Mouse (Mus musculus) liver, embryonic 16.5 days (tissue): ENCODE measurements around the gene Cnot6. TPM values are rescaled to one million over a fixed set of nuclear protein-coding genes. Genes with fewer than 3 reads are reported as not detected.

Source experiments
- ATAC-seq: fragments of 200-750 bp; cut with Nextera tagmentation; 2 replicates; pipeline ENCODE4 v1.8.0; 2017; ENCODE audit warnings: low read depth, mild to moderate bottlenecking, moderate number of reproducible peaks, moderate library complexity
- H3K27ac ChIP-seq: fragments of 300-500 bp; sonication (generic); 2 replicates; pipeline ENCODE4 v1.5.1; 2014; ENCODE audit warnings: mild to moderate bottlenecking, low read length
- H3K27me3 ChIP-seq: fragments of 300-500 bp; sonication (generic); 2 replicates; pipeline ENCODE4 v1.6.1; 2014; ENCODE audit warnings: low read depth, low read length, mixed read lengths; ENCODE audit not compliant: control insufficient read depth, insufficient read depth
- H3K36me3 ChIP-seq: fragments of 300-500 bp; sonication (generic); 2 replicates; pipeline ENCODE4 v1.6.1; 2014; ENCODE audit warnings: mild to moderate bottlenecking; ENCODE audit not compliant: control insufficient read depth, insufficient read depth
- H3K4me1 ChIP-seq: fragments of 300-500 bp; sonication (generic); 2 replicates; pipeline ENCODE4 v1.6.1; 2014; ENCODE audit warnings: low read depth, low read length, mixed read lengths; ENCODE audit not compliant: control insufficient read depth
- H3K4me2 ChIP-seq: fragments of 300-500 bp; sonication (generic); 2 replicates; pipeline ENCODE4 v1.6.1; 2014; ENCODE audit warnings: low read depth, low read length, mixed read lengths
- H3K4me3 ChIP-seq: fragments of 300-500 bp; sonication (generic); 2 replicates; pipeline ENCODE4 v1.5.1; 2014; ENCODE audit warnings: low read depth, mild to moderate bottlenecking, low read length
- H3K9ac ChIP-seq: fragments of 300-500 bp; sonication (generic); 2 replicates; pipeline ENCODE4 v1.6.1; 2014; ENCODE audit warnings: low read depth, low read length
- H3K9me3 ChIP-seq: fragments of 300-500 bp; sonication (generic); replicated peaks from 2 replicates; pipeline ENCODE4 v1.6.1; 2016; ENCODE audit warnings: low read length; ENCODE audit not compliant: control insufficient read depth
- WGBS: fragments of 180-500 bp; shearing (Covaris S2); extraction: QIAGEN DNeasy Blood & Tissue Kit; methylation state at CpG from one replicate; pipeline ENCODE4 v1.1.7; 2014; ENCODE audit not compliant: insufficient replicate concordance; 5-methylcytosine and 5-hydroxymethylcytosine counted together
- polyA plus RNA-seq: library from polyadenylated mRNA; unstranded; fragments of >200 nt; fragmentation: Nextera tagmentation; extraction: Ambion mirVana; gene quantifications from 2 replicates; pipeline ENCODE4 v1.2.1, GENCODE M21; 2015

Cnot6 gene
- polyA plus RNA-seq, 1 experiment from 2014 or later: 14.2 TPM

- Histone ChIP-seq H3K9ac (no peak overlapping the region), H3K4me1 (peaks cover 12% of the 10 kb centered on the region), H3K27me3 (no peaks in the 10 kb centered on the region), H3K9me3 (no peaks in the 10 kb centered on the region), H3K36me3 (no peaks in the 10 kb centered on the region), H3K4me3 (no peak overlapping the region), H3K4me2 (no peak overlapping the region), H3K27ac (no peak overlapping the region)
- 43% methylated on average over 6 of the region's 6 CpGs for WGBS
- ATAC-seq: no peak
Observed at GRCm38 (mm10) chr11:49722692-49723091, 10.2 kb upstream of the Cnot6 start.

GRCm38 (mm10) chr11:49721358-49721757 is 8.8 kb upstream of the Cnot6 start:
- Histone ChIP-seq H3K4me3 (no peak overlapping the region), H3K27ac (no peak overlapping the region), H3K4me2 (no peak overlapping the region), H3K9ac (no peak overlapping the region), H3K9me3 (no peaks in the 10 kb centered on the region), H3K36me3 (no peaks in the 10 kb centered on the region), H3K4me1 (peaks cover 12% of the 10 kb centered on the region), H3K27me3 (no peaks in the 10 kb centered on the region)
- peak; percentile 78 for ATAC-seq
- WGBS: 26% methylated on average over 1 of the region's 1 CpGs

GRCm38 (mm10) chr11:49719466-49720151 is 7.1 kb upstream of the Cnot6 start:
- Histone ChIP-seq H3K9ac (no peak overlapping the region), H3K27ac (no peak overlapping the region), H3K36me3 (no peaks in the 10 kb centered on the region), H3K9me3 (no peaks in the 10 kb centered on the region), H3K4me2 (no peak overlapping the region), H3K4me1 (peaks cover 12% of the 10 kb centered on the region), H3K27me3 (no peaks in the 10 kb centered on the region), H3K4me3 (no peak overlapping the region)
- 42% methylated on average over 8 of the region's 8 CpGs for WGBS
- ATAC-seq: no peak

GRCm38 (mm10) chr11:49713336-49714334 is 1.1 kb upstream of the Cnot6 start:
- 37% methylated on average over 20 of the region's 20 CpGs for WGBS
- Histone ChIP-seq H3K4me1 (peaks cover 31% of the 10 kb centered on the region), H3K9ac (peak overlapping the region; percentile 69), H3K4me3 (peak overlapping the region; percentile 97), H3K27ac (peak overlapping the region; percentile 87), H3K4me2 (peak overlapping the region; percentile 93), H3K36me3 (no peaks in the 10 kb centered on the region), H3K27me3 (no peaks in the 10 kb centered on the region), H3K9me3 (no peaks in the 10 kb centered on the region)
- ATAC-seq: peak; percentile 45

GRCm38 (mm10) chr11:49711981-49712554 is 455 bp downstream of the Cnot6 start:
- WGBS: under 1% methylated on average over 32 of the region's 70 CpGs
- Histone ChIP-seq H3K4me1 (peaks cover 41% of the 10 kb centered on the region), H3K9ac (peak overlapping the region; percentile 98), H3K27me3 (no peaks in the 10 kb centered on the region), H3K27ac (peak overlapping the region; percentile 95), H3K4me3 (peak overlapping the region; percentile 97), H3K4me2 (peak overlapping the region; percentile 76), H3K36me3 (no peaks in the 10 kb centered on the region), H3K9me3 (no peaks in the 10 kb centered on the region)
- ATAC-seq: peak; percentile 22

GRCm38 (mm10) chr11:49710664-49711063 is 1.9 kb downstream of the Cnot6 start:
- Histone ChIP-seq H3K4me3 (peak overlapping the region; percentile 97), H3K4me1 (peaks cover 41% of the 10 kb centered on the region), H3K36me3 (peaks cover 7% of the 10 kb centered on the region), H3K9me3 (no peaks in the 10 kb centered on the region), H3K4me2 (peak overlapping the region; percentile 76), H3K27me3 (no peaks in the 10 kb centered on the region), H3K27ac (no peak overlapping the region), H3K9ac (peak overlapping the region; percentile 98)
- no peak for ATAC-seq
- 47% methylated on average over 2 of the region's 2 CpGs for WGBS

GRCm38 (mm10) chr11:49707834-49708233 is 4.7 kb downstream of the Cnot6 start:
- Histone ChIP-seq H3K4me1 (peaks cover 32% of the 10 kb centered on the region), H3K9ac (no peak overlapping the region), H3K4me3 (no peak overlapping the region), H3K36me3 (peaks cover 13% of the 10 kb centered on the region), H3K27ac (no peak overlapping the region), H3K9me3 (no peaks in the 10 kb centered on the region), H3K27me3 (no peaks in the 10 kb centered on the region), H3K4me2 (no peak overlapping the region)
- WGBS: 50% methylated on average over 2 of the region's 2 CpGs
- ATAC-seq: no peak

GRCm38 (mm10) chr11:49704804-49705203 is 7.7 kb downstream of the Cnot6 start:
- Histone ChIP-seq H3K9ac (no peak overlapping the region), H3K36me3 (peaks cover 25% of the 10 kb centered on the region), H3K27ac (no peak overlapping the region), H3K9me3 (no peaks in the 10 kb centered on the region), H3K4me3 (no peak overlapping the region), H3K4me2 (no peak overlapping the region), H3K4me1 (peaks cover 20% of the 10 kb centered on the region), H3K27me3 (no peaks in the 10 kb centered on the region)
- 54% methylated on average over 8 of the region's 8 CpGs for WGBS
- no peak for ATAC-seq
